In the genomic region with DNA sequence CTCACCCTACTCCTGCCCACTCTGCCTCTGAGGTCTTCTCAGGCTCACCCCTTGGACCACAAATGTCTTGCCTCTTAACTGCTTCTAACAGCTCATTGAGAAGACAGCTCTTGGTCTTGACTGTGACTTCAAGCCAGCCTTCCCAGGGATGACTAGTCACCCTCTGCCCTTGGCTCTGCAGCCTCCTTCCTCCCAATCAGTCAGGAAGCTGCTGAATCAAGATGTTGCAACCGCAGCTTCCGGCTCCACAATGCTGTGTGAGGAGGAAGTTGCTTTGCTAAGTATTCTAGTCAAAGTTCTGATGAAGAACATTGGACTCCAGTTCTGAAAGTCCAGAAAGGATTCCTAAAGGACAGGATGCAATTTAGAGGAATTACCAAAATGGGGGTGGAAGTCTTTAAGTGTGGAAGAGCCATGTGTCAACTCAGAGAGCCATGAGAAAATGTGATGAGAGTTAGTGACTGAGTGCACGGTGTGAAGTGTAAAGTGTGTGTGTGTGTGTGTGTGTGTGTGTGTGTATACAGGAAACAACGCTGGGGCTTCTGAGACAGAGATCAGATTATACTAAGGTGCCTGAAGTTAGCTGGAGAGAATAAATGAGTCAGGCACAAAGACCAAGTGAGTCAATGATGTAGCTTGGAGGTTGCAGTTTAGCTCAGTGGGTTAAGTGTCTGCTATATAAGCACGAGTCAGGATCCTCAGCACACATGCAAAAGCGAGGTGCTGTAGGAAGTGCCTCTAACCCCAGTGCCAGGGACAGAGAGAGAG, we compare ENCODE assay signal across 8 mouse cellular contexts. TPM values are rescaled to one million over a fixed set of nuclear protein-coding genes. Genes with fewer than 3 reads are reported as not detected.
DNase-seq lines count a peak whose midpoint lies in the region; ATAC-seq lines count a peak whose summit lies in the region.

No protein-coding gene starts in this region.

- 43% methylated on average over 6 of the region's 6 CpGs for WGBS in heart, embryonic 16.5 days
- 11% methylated on average over 6 of the region's 6 CpGs for WGBS in liver, embryonic 15.5 days (ENCODE audit: insufficient replicate concordance)
- 87% methylated on average over 6 of the region's 6 CpGs for WGBS in midbrain, embryonic 14.5 days

- no peaks in the 10 kb centered on the region for H3K36me3 ChIP-seq in heart, embryonic 16.5 days (ENCODE audit: control insufficient read depth, insufficient read depth)
- no peaks in the 10 kb centered on the region for H3K36me3 ChIP-seq in liver, embryonic 15.5 days (replicated peaks)
- no peaks in the 10 kb centered on the region for H3K36me3 ChIP-seq in midbrain, embryonic 14.5 days (ENCODE audit: control insufficient read depth, insufficient read depth, low read length)

- H3K4me1 ChIP-seq in heart, embryonic 16.5 days (ENCODE audit: control insufficient read depth, insufficient read depth, low read length), result no peaks in the 10 kb centered on the region
- H3K4me1 ChIP-seq in liver, embryonic 15.5 days (replicated peaks), result peaks cover 2% of the 10 kb centered on the region
- no peaks in the 10 kb centered on the region for H3K4me1 ChIP-seq in midbrain, embryonic 14.5 days (ENCODE audit: control insufficient read depth, insufficient read depth, low read length)

- no peak overlapping the region for H3K27ac ChIP-seq in heart, embryonic 16.5 days (ENCODE audit: low read length)
- H3K27ac ChIP-seq in liver, embryonic 15.5 days (replicated peaks), result no peak overlapping the region
- H3K27ac ChIP-seq in midbrain, embryonic 14.5 days (replicated peaks; ENCODE audit: low read depth, low read length), result no peak overlapping the region

- peaks cover 4% of the 10 kb centered on the region; the same call in 1 of the 2 replicates for H3K9me3 ChIP-seq in heart, embryonic 16.5 days (replicated peaks; ENCODE audit: control insufficient read depth, low read length)
- no peaks in the 10 kb centered on the region for H3K9me3 ChIP-seq in liver, embryonic 15.5 days (replicated peaks)
- H3K9me3 ChIP-seq in midbrain, embryonic 14.5 days (ENCODE audit: control insufficient read depth, low read length), result no peaks in the 10 kb centered on the region

- DNase-seq in layer of hippocampus, adult 11-12 months (ENCODE audit: low spot score), result peak; percentile 41
- no peak for DNase-seq in layer of hippocampus, postnatal 10 days (ENCODE audit: low spot score in 2 of 2)
- peak; percentile 60 to 71 for DNase-seq in spleen, postnatal 4 days (ENCODE audit: low spot score in 2 of 2)
- DNase-seq in midbrain, embryonic 14.5 days, result no peak
- no peak for DNase-seq in frontal cortex, postnatal 36 days (ENCODE audit: low spot score in 2 of 2)
- DNase-seq in right cerebral cortex, postnatal 14 days, result no peak

- no peak overlapping the region for H3K4me2 ChIP-seq in heart, embryonic 16.5 days (ENCODE audit: low read depth, low read length)
- H3K4me2 ChIP-seq in liver, embryonic 15.5 days, result peak overlapping the region; percentile 11; the same call in 1 of the 2 replicates
- no peak overlapping the region for H3K4me2 ChIP-seq in midbrain, embryonic 14.5 days (ENCODE audit: low read length)

- no peak overlapping the region for H3K9ac ChIP-seq in heart, embryonic 16.5 days (ENCODE audit: low read length)
- no peak overlapping the region for H3K9ac ChIP-seq in liver, embryonic 15.5 days
- no peak overlapping the region for H3K9ac ChIP-seq in midbrain, embryonic 14.5 days (replicated peaks; ENCODE audit: low read length)

- no peaks in the 10 kb centered on the region for H3K27me3 ChIP-seq in heart, embryonic 16.5 days (ENCODE audit: control insufficient read depth, insufficient read depth, low read length)
- no peaks in the 10 kb centered on the region for H3K27me3 ChIP-seq in liver, embryonic 15.5 days
- no peaks in the 10 kb centered on the region for H3K27me3 ChIP-seq in midbrain, embryonic 14.5 days (ENCODE audit: control insufficient read depth, insufficient read depth, low read length)

- no peak overlapping the region for H3K4me3 ChIP-seq in heart, embryonic 16.5 days (ENCODE audit: low read length)
- no peak overlapping the region for H3K4me3 ChIP-seq in liver, embryonic 15.5 days (replicated peaks)
- no peak overlapping the region for H3K4me3 ChIP-seq in midbrain, embryonic 14.5 days (replicated peaks; ENCODE audit: low read depth, low read length)

- peak; percentile 32; the same call in 1 of the 2 replicates for ATAC-seq in heart, embryonic 16.5 days (replicated peaks; ENCODE audit: extremely low read depth, insufficient read depth, low FRiP score)
- ATAC-seq in liver, embryonic 15.5 days (ENCODE audit: insufficient read depth), result peak; percentile 52
- ATAC-seq in midbrain, embryonic 14.5 days (ENCODE audit: low FRiP score, low TSS enrichment), result no peak

RNA-seq across cellular contexts. Expression of a gene that starts 14.5 kb away (rescaled TPM):
- 100 to 1,000 TPM; 138 to 151 TPM for total RNA-seq in layer of hippocampus, postnatal 10 days (2021)
- polyA plus RNA-seq in heart, embryonic 16.5 days (2015; fragmentation: Nextera tagmentation; extraction: Ambion mirVana), result 63.5 and 76.1 TPM in 2 replicates
- 17.2 and 18.0 TPM in 2 replicates for polyA plus RNA-seq in liver, embryonic 15.5 days (2015; fragmentation: Nextera tagmentation; extraction: Ambion mirVana)
- polyA plus RNA-seq in midbrain, embryonic 14.5 days (2014; fragmentation: Nextera tagmentation; extraction: Ambion mirVana), result 147 and 201 TPM in 2 replicates

RNA-seq across cellular contexts. Expression of a gene that starts 58.7 kb away (rescaled TPM):
- 10 to 100 TPM; 21.2 to 24.5 TPM for total RNA-seq in layer of hippocampus, postnatal 10 days (2021)
- 11.8 and 25.7 TPM in 2 replicates for polyA plus RNA-seq in heart, embryonic 16.5 days (2015; fragmentation: Nextera tagmentation; extraction: Ambion mirVana)
- polyA plus RNA-seq in liver, embryonic 15.5 days (2015; fragmentation: Nextera tagmentation; extraction: Ambion mirVana), result 2.6 and 4.1 TPM in 2 replicates
- polyA plus RNA-seq in midbrain, embryonic 14.5 days (2014; fragmentation: Nextera tagmentation; extraction: Ambion mirVana), result 14.4 and 15.6 TPM in 2 replicates

Comparison
In these comparisons a context has a peak if more than half of its experiments do, and no peak if none do; other contexts are left out.
1. DNase-seq: peak in layer of hippocampus, adult 11-12 months (single experiment) and spleen, postnatal 4 days (2 of 2); none in layer of hippocampus, postnatal 10 days (0 of 2), midbrain, embryonic 14.5 days (single experiment), frontal cortex, postnatal 36 days (0 of 2) and right cerebral cortex, postnatal 14 days (single experiment).